Mouse (Mus musculus) left cerebral cortex, adult 6 months (tissue): ENCODE measurements around the gene Mbd3. TPM values are rescaled to one million over a fixed set of nuclear protein-coding genes. Genes with fewer than 3 reads are reported as not detected.

Source experiments
- long read RNA-seq, 2 experiments: library from polyadenylated mRNA; unstranded; transcript quantifications; one replicate each; pipeline ENCODE4 v2.0.0; 2019 to 2020
- polyA plus RNA-seq: library from polyadenylated mRNA; unstranded; fragments of <200 nt; fragmentation: Nextera tagmentation; gene quantifications from 2 replicates; pipeline ENCODE4 v1.2.3, GENCODE M21; 2021

Mbd3 gene
- polyA plus RNA-seq = 40.7 and 66.9 TPM in 2 replicates
- long read RNA-seq, experiment 1, transcript Mbd3-201 (7 exons, 1,662 nt) = minor isoform, 19 of 82 reads
- long read RNA-seq, experiment 1, transcript Mbd3-204 (7 exons, 1,566 nt) = major isoform, 34 of 82 reads
- long read RNA-seq, experiment 1, partial matches to known transcripts = 23 of 82 reads
- long read RNA-seq, experiment 1, other reads (novel, unspliced or antisense) = 4 of 82 reads
- long read RNA-seq, experiment 2, transcript Mbd3-201 (7 exons, 1,662 nt) = minor isoform, 11 of 63 reads
- long read RNA-seq, experiment 2, transcript Mbd3-202 (6 exons, 914 nt) = minor isoform, 6 of 63 reads
- long read RNA-seq, experiment 2, transcript Mbd3-204 (7 exons, 1,566 nt) = major isoform, 20 of 63 reads
- long read RNA-seq, experiment 2, partial matches to known transcripts = 22 of 63 reads
- long read RNA-seq, experiment 2, other reads (novel, unspliced or antisense) = 4 of 63 reads

DNA sequence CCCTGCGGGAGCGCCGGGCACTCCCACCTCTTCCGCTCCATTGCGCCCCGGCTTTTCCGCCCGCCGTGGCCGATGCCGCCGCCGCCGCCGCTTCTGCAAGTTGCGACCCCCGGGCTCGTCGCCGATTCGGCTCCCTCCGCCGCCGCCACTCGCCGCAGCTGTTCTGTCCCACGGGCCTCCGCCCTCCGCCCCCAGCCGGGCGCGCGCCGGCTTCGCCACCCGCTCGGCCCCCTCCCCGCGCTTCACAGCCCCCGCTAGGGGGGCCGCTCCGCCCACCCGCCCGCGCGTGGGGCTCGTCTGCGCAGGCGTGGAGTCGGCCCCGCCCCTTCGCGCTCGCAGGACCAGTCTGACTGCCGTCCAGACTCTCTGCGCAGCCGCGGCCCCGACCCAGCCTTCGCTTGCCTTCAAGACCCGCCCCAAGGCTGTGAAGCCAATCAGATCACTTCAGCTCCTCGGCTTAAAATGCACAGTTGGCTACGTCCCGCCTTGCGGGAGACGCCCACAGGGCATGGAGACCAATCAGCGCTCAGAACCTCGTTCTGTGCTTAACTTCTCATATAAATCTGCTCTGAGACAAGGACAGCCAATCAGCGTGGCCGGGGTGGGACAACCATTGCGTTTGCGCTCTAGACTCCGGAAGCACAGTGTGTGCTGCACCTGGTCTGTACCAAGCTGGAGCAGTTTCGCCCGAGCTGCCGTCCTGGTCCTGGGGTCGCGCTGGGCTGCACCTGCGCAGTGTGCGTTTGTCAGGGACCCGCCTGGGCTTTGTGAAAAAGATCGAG, at the start of gene Mbd3:
Gene Mbd3 (minus strand): TSS at position 360 of the 782 bp plus-strand sequence.

DNA sequence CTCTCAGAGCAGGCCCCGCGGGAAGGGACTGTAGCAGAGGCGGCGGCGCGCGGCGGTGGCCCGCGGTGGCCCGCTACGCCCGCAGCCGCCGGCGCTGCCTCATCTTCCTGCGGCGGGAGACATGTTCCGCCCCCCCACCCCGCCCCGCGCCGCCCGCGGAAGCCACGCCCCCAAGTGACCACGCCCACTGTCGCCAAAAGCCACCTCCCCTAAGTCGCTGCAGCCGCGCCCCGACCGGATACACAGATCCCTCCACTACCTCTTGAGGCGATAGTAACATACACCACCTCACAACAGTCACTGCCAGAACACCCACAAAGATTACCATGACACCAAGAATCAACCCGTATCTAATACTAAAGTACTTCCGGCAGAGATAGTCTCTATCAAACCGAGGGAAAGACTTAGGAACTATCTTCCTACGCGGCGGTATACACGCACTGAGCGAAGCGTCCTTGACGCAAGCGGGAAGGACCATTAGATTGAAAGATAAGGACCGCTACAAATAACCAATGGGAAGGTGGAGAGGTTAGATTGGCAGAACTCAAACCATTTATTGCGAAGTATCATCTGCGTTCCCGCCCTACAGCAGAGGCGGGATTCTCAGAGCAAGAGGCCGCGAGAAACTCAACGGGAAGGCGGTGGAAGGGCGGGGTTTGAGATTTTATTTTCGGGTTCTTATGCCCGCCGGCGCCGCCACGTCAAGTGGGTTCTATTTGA, 34.3 kb upstream of the Mbd3 start, which contains the start of gene Tcf3:
Gene Tcf3 (minus strand): TSS at position 135 of the 720 bp plus-strand sequence.

DNA sequence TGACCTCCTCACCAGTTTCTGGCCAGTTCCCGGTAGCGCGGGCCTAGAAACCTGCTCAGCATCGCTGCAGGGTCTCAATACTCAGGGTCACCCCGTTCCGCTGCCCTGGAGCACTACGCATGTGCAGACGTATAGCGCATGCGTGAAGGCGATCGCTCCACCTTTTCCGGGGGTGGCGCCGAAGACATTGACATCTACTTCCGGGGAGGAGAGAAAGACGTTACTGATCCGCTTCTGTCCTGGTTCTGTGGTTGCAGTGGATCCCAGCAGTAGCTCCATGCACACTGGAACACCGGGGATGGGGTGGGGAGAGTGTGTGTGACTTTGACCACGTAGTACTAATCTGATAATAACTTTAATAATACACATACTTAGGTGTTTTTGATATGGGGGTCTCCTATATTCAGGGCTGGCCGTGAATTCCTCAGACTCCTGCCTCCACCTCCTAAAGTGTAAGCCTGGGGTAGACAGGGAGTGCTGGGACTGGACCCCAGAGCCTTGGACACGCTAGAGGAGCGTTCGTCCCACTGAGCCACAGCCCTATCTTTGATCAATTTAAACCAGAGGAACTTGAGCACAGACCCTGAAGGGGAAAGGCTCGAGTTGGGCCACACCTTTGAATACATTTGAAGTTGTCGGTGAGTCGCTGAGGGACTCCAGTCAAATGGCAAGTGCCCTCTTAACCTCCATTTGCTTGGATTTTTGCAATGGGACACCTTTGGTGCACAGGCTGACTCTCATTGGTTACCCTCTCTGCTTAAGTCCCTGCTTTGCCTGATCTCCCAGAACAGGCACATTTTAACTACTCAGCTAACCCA, 7.5 kb upstream of the Mbd3 start, which contains the start of gene Uqcr11:
Gene Uqcr11 (minus strand): TSS at position 147 of the 818 bp plus-strand sequence.

GRCm38 (mm10) chr10:80387522-80387959, 11.8 kb downstream of the Mbd3 start, which contains the start of gene Mex3d:
Gene Mex3d (minus strand): TSS chr10:80387659.

GRCm38 (mm10) chr10:80356001-80356682, 43.2 kb downstream of the Mbd3 start, which contains the start of gene Plk5:
Gene Plk5 (plus strand): TSS chr10:80356459.

GRCm38 (mm10) chr10:80348244-80348781, 51.0 kb downstream of the Mbd3 start, which contains the start of gene Adamtsl5:
Gene Adamtsl5 (minus strand): TSS chr10:80348412.

Other genes starting within 250 kb of the Mbd3 start
- gene Cirbp, start 233.6 kb downstream of the Mbd3 start, polyA plus RNA-seq = 150 and 175 TPM in 2 replicates
- 10.2 and 10.3 TPM in 2 replicates for gene 1600002K03Rik, start 226.6 kb downstream of the Mbd3 start, polyA plus RNA-seq
- gene Efna2, start 220.1 kb downstream of the Mbd3 start, polyA plus RNA-seq = 4.3 and 7.8 TPM in 2 replicates
- 21.6 and 22.7 TPM in 2 replicates for gene Mum1, start 173.1 kb downstream of the Mbd3 start, polyA plus RNA-seq
- 803 and 960 TPM in 2 replicates for gene Ndufs7, start 150.4 kb downstream of the Mbd3 start, polyA plus RNA-seq
- gene Gamt, start 138.5 kb downstream of the Mbd3 start, polyA plus RNA-seq = 42.8 and 50.7 TPM in 2 replicates
- 3.4 and 7.6 TPM in 2 replicates for gene Dazap1, start 138.1 kb downstream of the Mbd3 start, polyA plus RNA-seq
- gene Rps15, start 107.1 kb downstream of the Mbd3 start, polyA plus RNA-seq = 2,777 and 3,387 TPM in 2 replicates
- gene Apc2, start 103.6 kb downstream of the Mbd3 start, polyA plus RNA-seq = 14.9 and 23.3 TPM in 2 replicates
- gene 2310011J03Rik, start 79.0 kb downstream of the Mbd3 start, polyA plus RNA-seq = 45.3 and 52.5 TPM in 2 replicates
- 3.7 and 4.3 TPM in 2 replicates for gene Pcsk4, start 70.1 kb downstream of the Mbd3 start, polyA plus RNA-seq
- gene Reep6, start 69.6 kb downstream of the Mbd3 start, polyA plus RNA-seq = 8.9 and 10.0 TPM in 2 replicates
- 4.1 and 6.3 TPM in 2 replicates for gene Adamtsl5, start 51.1 kb downstream of the Mbd3 start, polyA plus RNA-seq
- 17.5 and 30.6 TPM in 2 replicates for gene Plk5, start 43.1 kb downstream of the Mbd3 start, polyA plus RNA-seq
- 2.4 and 2.6 TPM in 2 replicates for gene Mex3d, start 11.9 kb downstream of the Mbd3 start, polyA plus RNA-seq
- 1,219 and 1,315 TPM in 2 replicates for gene Uqcr11, start 7.3 kb upstream of the Mbd3 start, polyA plus RNA-seq
- 3.9 and 15.6 TPM in 2 replicates for gene Tcf3, start 34.1 kb upstream of the Mbd3 start, polyA plus RNA-seq
- gene Onecut3, start 95.3 kb upstream of the Mbd3 start, polyA plus RNA-seq = not detected in 2 replicates
- gene Atp8b3, start 139.6 kb upstream of the Mbd3 start, polyA plus RNA-seq = 0.04 TPM in 1 of 2 replicates, not detected in the other
- gene Rexo1, start 162.0 kb upstream of the Mbd3 start, polyA plus RNA-seq = 16.6 and 17.7 TPM in 2 replicates
- gene Klf16, start 177.8 kb upstream of the Mbd3 start, polyA plus RNA-seq = 10.4 and 18.6 TPM in 2 replicates
- 73.4 and 155 TPM in 2 replicates for gene Abhd17a, start 190.8 kb upstream of the Mbd3 start, polyA plus RNA-seq
- gene Scamp4, start 203.3 kb upstream of the Mbd3 start, polyA plus RNA-seq = 85.6 and 95.7 TPM in 2 replicates
- gene Adat3, start 203.3 kb upstream of the Mbd3 start, polyA plus RNA-seq = 2.4 and 2.9 TPM in 2 replicates
- gene Gm49322, start 206.5 kb upstream of the Mbd3 start, polyA plus RNA-seq = 0.10 and 0.25 TPM in 2 replicates
- gene Csnk1g2, start 223.3 kb upstream of the Mbd3 start, polyA plus RNA-seq = 27.8 and 30.7 TPM in 2 replicates